Mouse (Mus musculus) erythroblast, embryonic 14.5 days (primary cell): ENCODE measurements at regions not wholly inside any gene's neighbourhood (a gene's known extent, or its start where the extent isn't known, plus 50 kb on each side); places are given as distances from the start of the nearest gene placed in this dataset.

Experiments used
- H3K27me3 ChIP-seq: 2 replicates; pipeline ENCODE4 v1.6.1; 2012; ENCODE audit warnings: inconsistent platforms; ENCODE audit not compliant: control insufficient read depth
- H3K36me3 ChIP-seq: 2 replicates; pipeline ENCODE4 v1.6.1; 2012; ENCODE audit warnings: mild to moderate bottlenecking, inconsistent platforms; ENCODE audit not compliant: control insufficient read depth
- H3K4me1 ChIP-seq: 2 replicates; pipeline ENCODE4 v1.6.1; 2012; ENCODE audit warnings: inconsistent platforms; ENCODE audit not compliant: control insufficient read depth
- H3K4me3 ChIP-seq: replicated peaks from 2 replicates; pipeline ENCODE3; 2012; ENCODE audit warnings: moderate library complexity, mild to moderate bottlenecking, inconsistent platforms
- H3K9me3 ChIP-seq: 2 replicates; pipeline ENCODE4 v1.6.1; 2012; ENCODE audit warnings: low read length, inconsistent platforms, mixed read lengths; ENCODE audit not compliant: control insufficient read depth
- GATA1 ChIP-seq: IDR thresholded peaks from 2 replicates; pipeline ENCODE4 v1.6.1; 2012; ENCODE audit warnings: low read length, inconsistent platforms, mixed read lengths
- TAL1 ChIP-seq: IDR thresholded peaks from 3 replicates; pipeline ENCODE4 v1.6.1; 2012; ENCODE audit warnings: low read length, inconsistent platforms, mixed read lengths

GRCm38 (mm10) chr1:61402339-61402738 is 236.3 kb upstream of the Pard3b start:
- no peaks in the 10 kb centered on the region for H3K9me3 ChIP-seq
- no peaks in the 10 kb centered on the region for H3K4me1 ChIP-seq
- no peak for TF ChIP-seq TAL1
- TF ChIP-seq GATA1: no peak
- no peak overlapping the region for H3K4me3 ChIP-seq
- no peaks in the 10 kb centered on the region for H3K36me3 ChIP-seq
- no peaks in the 10 kb centered on the region for H3K27me3 ChIP-seq

- TF ChIP-seq TAL1: no peak
- TF ChIP-seq GATA1: no peak
- no peaks in the 10 kb centered on the region for H3K9me3 ChIP-seq
These were observed 231.4 kb upstream of the Pard3b start for GRCm38 (mm10) chr1:61407201-61407600.

GRCm38 (mm10) chr1:61414772-61415171 is 223.9 kb upstream of the Pard3b start:
- Histone ChIP-seq H3K9me3 (no peaks in the 10 kb centered on the region), H3K4me1 (no peaks in the 10 kb centered on the region), H3K27me3 (no peaks in the 10 kb centered on the region), H3K36me3 (no peaks in the 10 kb centered on the region), H3K4me3 (no peak overlapping the region)
- no peak for TF ChIP-seq TAL1
- no peak for TF ChIP-seq GATA1

More at GRCm38 (mm10) chr1:61407201-61407600, 231.4 kb upstream of the Pard3b start:
- no peaks in the 10 kb centered on the region for H3K27me3 ChIP-seq
- no peak overlapping the region for H3K4me3 ChIP-seq
- H3K4me1 ChIP-seq: no peaks in the 10 kb centered on the region
- no peaks in the 10 kb centered on the region for H3K36me3 ChIP-seq

DNA sequence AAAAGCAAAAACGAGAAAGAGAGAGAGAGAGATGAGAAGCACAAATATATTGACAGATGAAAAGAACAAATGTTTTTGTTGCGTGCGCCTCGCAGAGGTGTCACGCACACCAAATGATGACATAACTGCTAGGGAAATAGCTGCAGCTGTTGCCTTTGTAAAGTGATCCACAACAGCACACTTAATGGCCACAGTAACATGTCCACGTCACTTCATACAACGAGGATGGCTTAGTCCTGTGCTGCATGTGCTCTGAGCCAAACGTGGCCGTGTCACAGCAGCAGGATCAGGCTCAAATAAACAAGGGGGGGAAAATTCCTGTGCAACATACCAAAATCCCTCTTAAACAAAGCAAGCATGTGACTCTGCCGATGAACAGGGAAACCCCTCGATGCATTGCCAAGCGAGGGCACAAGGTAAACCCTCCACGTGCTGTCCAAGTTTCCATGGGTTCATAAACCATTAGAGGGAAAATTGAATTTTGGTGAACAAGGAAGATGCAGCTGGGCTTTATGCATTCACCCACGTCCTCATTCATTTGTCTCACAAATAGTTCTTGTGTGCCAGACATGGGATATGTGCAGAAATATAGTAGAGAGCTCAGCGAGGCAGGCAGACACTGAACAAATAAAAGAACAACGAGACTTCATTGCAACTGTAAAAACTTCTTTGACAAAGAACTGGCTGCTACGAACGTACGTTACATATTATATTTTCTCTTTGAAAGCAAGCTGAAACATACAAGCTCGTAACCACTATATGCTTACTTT is 223.0 kb upstream of the Pard3b start:
- TF ChIP-seq TAL1 (no peak), GATA1 (no peak)
- no peaks in the 10 kb centered on the region for H3K27me3 ChIP-seq
- no peaks in the 10 kb centered on the region for H3K9me3 ChIP-seq
- H3K4me1 ChIP-seq: no peaks in the 10 kb centered on the region
- H3K36me3 ChIP-seq: no peaks in the 10 kb centered on the region
- H3K4me3 ChIP-seq: no peak overlapping the region

DNA sequence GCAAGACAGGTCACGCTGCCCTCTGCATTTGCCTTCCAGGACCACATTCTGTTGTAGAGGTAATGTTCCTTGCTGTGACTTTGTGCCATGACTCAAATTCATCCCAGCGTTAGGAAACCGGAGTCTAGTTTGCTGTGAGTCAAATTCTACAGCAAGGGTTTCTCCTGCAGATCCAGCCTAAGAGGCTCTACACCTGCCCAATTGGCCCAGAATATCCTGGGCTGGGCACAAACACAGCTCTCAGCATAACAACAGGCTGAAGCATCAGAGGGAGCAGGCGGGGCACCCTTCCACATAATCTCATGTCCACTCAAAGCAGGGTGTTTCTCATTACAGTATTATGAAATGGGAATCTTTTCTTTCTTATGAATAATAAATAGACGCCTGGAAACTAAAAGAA is 220.2 kb upstream of the Pard3b start:
- no peaks in the 10 kb centered on the region for H3K9me3 ChIP-seq
- H3K4me1 ChIP-seq: no peaks in the 10 kb centered on the region
- no peak overlapping the region for H3K4me3 ChIP-seq
- no peaks in the 10 kb centered on the region for H3K36me3 ChIP-seq
- no peaks in the 10 kb centered on the region for H3K27me3 ChIP-seq
- TF ChIP-seq GATA1 (no peak), TAL1 (no peak)

- Histone ChIP-seq H3K4me3 (no peak overlapping the region), H3K36me3 (no peaks in the 10 kb centered on the region), H3K4me1 (no peaks in the 10 kb centered on the region), H3K9me3 (no peaks in the 10 kb centered on the region), H3K27me3 (no peaks in the 10 kb centered on the region)
- TF ChIP-seq GATA1: no peak
These were observed 218.8 kb upstream of the Pard3b start for GRCm38 (mm10) chr1:61419839-61420238.

DNA sequence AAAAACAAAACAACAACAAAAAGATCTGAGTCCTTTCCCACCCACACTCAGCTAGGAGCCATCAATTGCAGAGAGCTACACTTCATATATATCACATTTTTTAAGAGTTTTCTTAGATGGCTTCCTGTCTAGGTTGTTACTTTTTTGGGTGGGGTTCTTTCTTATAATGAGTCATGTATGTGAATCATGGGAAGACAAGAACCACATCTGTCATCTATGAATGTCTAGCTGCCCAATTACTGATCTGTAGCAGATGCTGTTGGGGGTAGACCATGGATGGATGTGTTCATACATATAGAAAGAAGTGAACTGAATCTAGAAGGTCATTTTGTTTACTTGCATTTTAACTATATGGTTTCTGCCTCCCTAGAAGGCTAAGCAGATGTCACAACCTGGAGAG is 215.4 kb upstream of the Pard3b start:
- H3K4me1 ChIP-seq: no peaks in the 10 kb centered on the region
- no peak overlapping the region for H3K4me3 ChIP-seq
- no peaks in the 10 kb centered on the region for H3K36me3 ChIP-seq
- no peaks in the 10 kb centered on the region for H3K9me3 ChIP-seq
- no peak for TF ChIP-seq TAL1
- no peak for TF ChIP-seq GATA1
- H3K27me3 ChIP-seq: no peaks in the 10 kb centered on the region

- Histone ChIP-seq H3K27me3 (no peaks in the 10 kb centered on the region), H3K4me3 (no peak overlapping the region), H3K9me3 (no peaks in the 10 kb centered on the region), H3K4me1 (no peaks in the 10 kb centered on the region), H3K36me3 (no peaks in the 10 kb centered on the region)
- TF ChIP-seq GATA1 (no peak), TAL1 (no peak)
These were observed 209.7 kb upstream of the Pard3b start for GRCm38 (mm10) chr1:61428706-61429501.

DNA sequence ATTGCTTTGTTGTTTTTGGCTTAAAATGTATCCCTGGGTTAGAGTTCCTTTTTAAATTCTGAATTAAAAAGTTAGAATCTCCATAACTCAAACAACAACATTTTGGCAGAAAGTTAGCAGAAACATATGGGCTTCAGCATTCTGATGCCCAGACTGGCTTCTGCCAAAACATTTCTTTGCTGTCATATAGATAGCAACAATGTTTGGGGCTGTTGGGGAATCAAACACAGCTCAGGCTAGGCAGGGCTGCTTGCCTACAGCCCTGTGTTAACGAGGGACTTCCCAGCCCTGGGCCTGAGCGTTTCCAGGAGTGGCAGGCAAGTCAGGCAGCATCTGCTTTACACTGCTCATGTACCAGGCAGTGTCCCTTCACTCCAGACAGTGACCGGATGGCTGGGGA is 201.0 kb upstream of the Pard3b start:
- Histone ChIP-seq H3K4me3 (no peak overlapping the region), H3K9me3 (no peaks in the 10 kb centered on the region), H3K36me3 (no peaks in the 10 kb centered on the region), H3K27me3 (no peaks in the 10 kb centered on the region), H3K4me1 (no peaks in the 10 kb centered on the region)
- TF ChIP-seq TAL1 (no peak), GATA1 (no peak)
